In the genomic region with DNA sequence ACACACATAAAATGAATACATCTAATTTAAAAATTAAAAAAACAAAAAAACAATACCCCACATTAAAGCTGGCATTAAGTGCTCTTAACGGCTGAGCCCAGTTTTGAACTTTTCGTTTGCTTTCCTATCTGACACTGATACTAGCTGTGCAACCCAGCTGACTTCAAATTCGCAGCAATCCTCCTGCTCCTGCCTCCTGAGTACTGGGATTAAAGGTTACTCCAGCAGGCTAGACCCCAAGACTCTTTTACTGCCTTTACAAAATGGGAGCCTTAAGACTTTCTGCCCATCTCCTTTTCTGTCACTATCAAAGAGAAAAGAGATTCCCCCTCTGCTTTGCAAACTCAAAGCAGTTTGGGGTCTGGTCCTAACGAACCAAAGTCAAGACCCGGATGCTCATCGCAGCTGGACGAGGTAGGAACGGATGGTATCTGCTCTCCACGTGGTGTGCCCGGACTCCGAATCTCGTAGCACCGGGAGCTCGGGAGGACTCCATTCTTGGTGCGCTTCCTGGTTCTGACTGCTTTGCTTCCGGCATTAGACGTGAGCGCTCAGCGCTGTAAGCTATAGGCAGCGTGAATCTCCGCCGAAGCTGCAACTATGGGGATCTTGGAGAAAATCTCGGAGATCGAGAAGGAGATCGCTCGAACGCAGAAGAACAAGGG, we compare ENCODE assay signal across 8 mouse cellular contexts. TPM values are rescaled to one million over a fixed set of nuclear protein-coding genes. Genes with fewer than 3 reads are reported as not detected.
DNase-seq lines count a peak whose midpoint lies in the region; ATAC-seq and TF ChIP-seq lines count a peak whose summit lies in the region.

A gene (plus strand): TSS at position 512 of the 665 bp plus-strand sequence.

- H3K27me3 ChIP-seq in embryonic facial prominence, embryonic 15.5 days = no peaks in the 10 kb centered on the region
- H3K27me3 ChIP-seq in limb, embryonic 14.5 days (ENCODE audit: control insufficient read depth, insufficient read depth, low read length) = no peaks in the 10 kb centered on the region
- no peaks in the 10 kb centered on the region for H3K27me3 ChIP-seq in midbrain, postnatal 0 days (ENCODE audit: insufficient read depth, low read length)

- no peaks in the 10 kb centered on the region for H3K9me3 ChIP-seq in embryonic facial prominence, embryonic 15.5 days (replicated peaks)
- H3K9me3 ChIP-seq in limb, embryonic 14.5 days (ENCODE audit: control insufficient read depth, low read length) = no peaks in the 10 kb centered on the region
- no peaks in the 10 kb centered on the region for H3K9me3 ChIP-seq in midbrain, postnatal 0 days (ENCODE audit: low read length)

- peak within 1 kb of the TSS; percentile 71 for H3K4me2 ChIP-seq in embryonic facial prominence, embryonic 15.5 days (replicated peaks)
- peak within 1 kb of the TSS; percentile 70 for H3K4me2 ChIP-seq in limb, embryonic 14.5 days (replicated peaks; ENCODE audit: low read depth, low read length, severe bottlenecking)
- H3K4me2 ChIP-seq in midbrain, postnatal 0 days (ENCODE audit: low read depth, low read length, poor library complexity, severe bottlenecking) = peak within 1 kb of the TSS; percentile 57

- H3K36me3 ChIP-seq in embryonic facial prominence, embryonic 15.5 days = peaks cover 31% of the 10 kb centered on the region
- H3K36me3 ChIP-seq in limb, embryonic 14.5 days (ENCODE audit: control insufficient read depth, insufficient read depth, low read length) = peaks cover 31% of the 10 kb centered on the region
- peaks cover 29% of the 10 kb centered on the region for H3K36me3 ChIP-seq in midbrain, postnatal 0 days (ENCODE audit: insufficient read depth, low read length)

- DNase-seq in 416B (ENCODE audit: low read depth) = peak; percentile 95
- peak; percentile 88 for DNase-seq in heart, adult 8-10 months (ENCODE audit: low spot score)
- DNase-seq in kidney, adult 9 months = peak; percentile 89
- peak; percentile 93 for DNase-seq in limb, embryonic 14.5 days (ENCODE audit: low spot score)
- peak; percentile 95 for DNase-seq in midbrain, postnatal 0 days (ENCODE audit: low spot score)
- DNase-seq in spleen, postnatal 14 days (ENCODE audit: low spot score in 2 of 2) = peak; percentile 73 to 84

- ATAC-seq in embryonic facial prominence, embryonic 15.5 days (ENCODE audit: insufficient number of reproducible peaks, low FRiP score, low TSS enrichment, low read depth) = peak; percentile 92
- peak; percentile 95 for ATAC-seq in limb, embryonic 14.5 days (ENCODE audit: low FRiP score, low read depth)
- peak; percentile 91 for ATAC-seq in midbrain, postnatal 0 days (ENCODE audit: low FRiP score)

- H3K4me1 ChIP-seq in bone marrow, adult 2 months (ENCODE audit: control insufficient read depth, insufficient read depth, low read length) = peaks cover 3% of the 10 kb centered on the region; the same call in 1 of the 2 replicates
- peaks cover 14% of the 10 kb centered on the region for H3K4me1 ChIP-seq in embryonic facial prominence, embryonic 15.5 days
- H3K4me1 ChIP-seq in limb, embryonic 14.5 days (ENCODE audit: control insufficient read depth, insufficient read depth, low read length) = peaks cover 6% of the 10 kb centered on the region; the same call in 1 of the 2 replicates
- no peaks in the 10 kb centered on the region; the same call in 1 of the 2 replicates for H3K4me1 ChIP-seq in midbrain, postnatal 0 days (ENCODE audit: insufficient read depth, low read length)

- H3K9ac ChIP-seq in embryonic facial prominence, embryonic 15.5 days = peak within 1 kb of the TSS; percentile 58
- peak within 1 kb of the TSS; percentile 86 for H3K9ac ChIP-seq in limb, embryonic 14.5 days (ENCODE audit: low read depth, low read length, severe bottlenecking)
- peak within 1 kb of the TSS; percentile 57 for H3K9ac ChIP-seq in midbrain, postnatal 0 days (replicated peaks; ENCODE audit: low read length, poor library complexity, severe bottlenecking)

- WGBS in bone marrow, adult 2 months = 5% methylated on average over 27 of the region's 27 CpGs
- WGBS in embryonic facial prominence, embryonic 15.5 days = 4% methylated on average over 27 of the region's 27 CpGs
- WGBS in limb, embryonic 14.5 days = 5% methylated on average over 27 of the region's 27 CpGs
- WGBS in midbrain, postnatal 0 days = 5% methylated on average over 27 of the region's 27 CpGs

- peak; percentile 41; the same call in 1 of the 2 replicates for TF ChIP-seq POLR2A in bone marrow, adult 2 months (IDR thresholded peaks at IDR 0.05; ENCODE audit: borderline replicate concordance, control insufficient read depth, low read depth, low read length)
- peak; percentile 71; the same call in 1 of the 2 replicates for TF ChIP-seq POLR2A in limb, embryonic 14.5 days (IDR thresholded peaks at IDR 0.05; ENCODE audit: borderline replicate concordance, extremely low read depth, insufficient read depth, insufficient read length)

- no peak within 1 kb of the TSS; the same call in 1 of the 2 replicates for H3K27ac ChIP-seq in bone marrow, adult 2 months (ENCODE audit: control insufficient read depth, insufficient read depth, low read depth, low read length, poor library complexity)
- H3K27ac ChIP-seq in embryonic facial prominence, embryonic 15.5 days (replicated peaks) = peak within 1 kb of the TSS; percentile 80
- peak within 1 kb of the TSS; percentile 49; the same call in 1 of the 2 replicates for H3K27ac ChIP-seq in limb, embryonic 14.5 days (replicated peaks; ENCODE audit: low read depth, low read length)
- H3K27ac ChIP-seq in midbrain, postnatal 0 days (ENCODE audit: low read depth, low read length) = peak within 1 kb of the TSS; percentile 68

- no peak; the same call in 1 of the 2 replicates for TF ChIP-seq CTCF in bone marrow, adult 2 months (IDR thresholded peaks at IDR 0.05; ENCODE audit: control insufficient read depth, insufficient read depth, low read length)
- no peak for TF ChIP-seq CTCF in midbrain, postnatal 0 days (IDR thresholded peaks at IDR 0.05)

- H3K4me3 ChIP-seq in bone marrow, adult 2 months (replicated peaks; ENCODE audit: control insufficient read depth, low read depth, low read length) = peak within 1 kb of the TSS; percentile 71
- peak within 1 kb of the TSS; percentile 75 for H3K4me3 ChIP-seq in embryonic facial prominence, embryonic 15.5 days (replicated peaks)
- H3K4me3 ChIP-seq in limb, embryonic 14.5 days (replicated peaks; ENCODE audit: low read length) = peak within 1 kb of the TSS; percentile 66
- H3K4me3 ChIP-seq in midbrain, postnatal 0 days (ENCODE audit: low read depth, low read length) = peak within 1 kb of the TSS; percentile 55

RNA-seq across cellular contexts. Expression of the gene that starts here (rescaled TPM):
- polyA plus RNA-seq in bone marrow, adult 2 months (2011; ENCODE audit: insufficient read depth, insufficient read length, low replicate concordance, missing spikeins) = 19.9 and 28.0 TPM in 2 replicates
- 100 and 106 TPM in 2 replicates for polyA plus RNA-seq in embryonic facial prominence, embryonic 15.5 days (2015; fragmentation: Nextera tagmentation; extraction: Ambion mirVana)
- 10 to 100 TPM; 27.5 to 33.6 (median 29.6) TPM for total RNA-seq in heart, adult 8-10 months (2022)
- 86.1 and 92.6 TPM in 2 replicates for polyA plus RNA-seq in limb, embryonic 14.5 days (2012; rRNA removed)
- 107 and 111 TPM in 2 replicates for polyA plus RNA-seq in limb, embryonic 14.5 days (2014; fragmentation: Nextera tagmentation; extraction: Ambion mirVana)
- total RNA-seq in midbrain, postnatal 0 days (2014; rRNA removed) = 88.6 and 92.6 TPM in 2 replicates
- polyA plus RNA-seq in midbrain, postnatal 0 days (2015; fragmentation: Nextera tagmentation; extraction: Ambion mirVana) = 83.1 and 87.8 TPM in 2 replicates
